Mouse (Mus musculus) G1E-ER4 (cell line): ENCODE data around the gene Map7d1. TPM values are rescaled to one million over a fixed set of nuclear protein-coding genes. Genes with fewer than 3 reads are reported as not detected.

Source experiments
- GATA1 ChIP-seq: IDR thresholded peaks from one replicate; pipeline ENCODE4 v1.8.0; 2012; ENCODE audit warnings: low read length, inconsistent platforms
- polyA plus RNA-seq: library from polyadenylated mRNA; stranded (reverse); fragments of >175 nt; gene quantifications from 2 replicates; pipeline ENCODE4 v1.2.3, GENCODE M21; 2012

Map7d1 gene
- polyA plus RNA-seq: 87.6 and 112 TPM in 2 replicates

DNA sequence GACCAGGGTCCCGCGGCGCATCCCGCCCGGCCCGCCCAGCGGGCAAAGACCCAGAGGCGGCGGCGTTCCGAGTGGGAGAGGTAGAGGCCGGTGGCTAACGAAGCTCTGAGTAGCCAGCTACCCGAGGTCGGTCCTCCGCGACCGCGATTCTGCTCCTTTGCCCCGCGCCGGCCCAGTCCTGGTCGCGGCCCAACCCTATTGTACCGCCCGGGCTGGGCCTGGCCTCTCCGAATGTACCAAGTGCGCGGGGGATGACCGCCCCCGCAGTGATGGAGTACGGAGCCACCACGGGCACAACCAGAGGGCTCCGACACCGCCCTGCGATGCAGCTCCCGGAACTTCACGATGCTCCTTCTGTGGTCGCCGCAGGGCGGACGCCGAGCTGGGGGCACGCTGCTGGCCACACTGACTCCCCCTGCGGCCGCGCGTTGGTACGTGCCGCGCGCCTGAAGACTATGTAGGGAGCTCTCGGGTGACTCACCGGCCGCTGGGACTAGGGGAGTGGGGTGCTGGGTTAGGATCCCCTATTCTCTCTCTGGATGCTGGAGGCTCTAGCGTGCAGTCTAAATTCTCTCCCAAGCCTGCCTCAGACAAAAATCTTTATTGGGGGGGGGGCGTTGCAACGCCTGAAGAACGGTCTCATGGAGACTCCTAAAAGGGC is at the start of gene Map7d1:
Map7d1 (minus strand) TSS at position 213 of the 661 bp plus-strand sequence.
- TF ChIP-seq GATA1: no peak

DNA sequence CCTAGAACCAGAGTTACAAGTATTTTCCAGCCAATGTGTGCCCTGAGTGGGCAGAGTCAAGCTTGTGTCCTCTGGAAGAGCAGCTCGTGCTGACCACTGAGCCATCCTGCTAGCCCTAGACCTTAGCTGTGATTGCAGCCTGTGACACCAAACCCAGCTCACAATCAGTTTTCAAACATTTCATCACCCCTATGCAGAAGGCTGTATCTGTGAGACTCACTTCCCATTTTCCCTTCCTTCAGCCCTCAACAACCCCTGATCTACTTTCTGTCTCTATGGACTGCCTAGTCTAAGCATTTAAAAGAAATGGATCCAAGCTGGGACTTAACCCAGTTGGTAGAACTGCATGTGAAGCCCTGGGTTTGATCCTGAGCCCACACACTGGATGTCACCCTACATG is 49.3 kb upstream of the Map7d1 start:
- no peak for TF ChIP-seq GATA1

DNA sequence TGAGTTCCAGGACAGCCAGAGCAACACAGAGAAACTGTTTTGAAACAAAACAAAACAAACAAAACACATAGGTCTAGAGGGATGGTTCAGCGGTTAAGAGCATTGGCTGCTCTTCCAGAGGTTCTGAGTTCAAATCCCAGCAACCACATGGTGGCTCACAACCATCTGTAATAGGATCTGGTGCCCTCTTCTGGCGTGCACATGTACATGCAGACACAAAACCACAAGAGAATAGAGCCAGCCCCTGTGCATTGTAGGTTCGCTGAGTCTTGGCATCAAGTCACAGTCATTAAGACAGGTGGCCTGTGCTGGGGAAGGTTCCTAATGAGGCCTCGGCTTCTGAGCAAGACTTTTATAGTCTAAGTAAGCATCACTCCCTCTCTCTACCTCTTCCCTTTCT is 47.7 kb upstream of the Map7d1 start:
- no peak for TF ChIP-seq GATA1

DNA sequence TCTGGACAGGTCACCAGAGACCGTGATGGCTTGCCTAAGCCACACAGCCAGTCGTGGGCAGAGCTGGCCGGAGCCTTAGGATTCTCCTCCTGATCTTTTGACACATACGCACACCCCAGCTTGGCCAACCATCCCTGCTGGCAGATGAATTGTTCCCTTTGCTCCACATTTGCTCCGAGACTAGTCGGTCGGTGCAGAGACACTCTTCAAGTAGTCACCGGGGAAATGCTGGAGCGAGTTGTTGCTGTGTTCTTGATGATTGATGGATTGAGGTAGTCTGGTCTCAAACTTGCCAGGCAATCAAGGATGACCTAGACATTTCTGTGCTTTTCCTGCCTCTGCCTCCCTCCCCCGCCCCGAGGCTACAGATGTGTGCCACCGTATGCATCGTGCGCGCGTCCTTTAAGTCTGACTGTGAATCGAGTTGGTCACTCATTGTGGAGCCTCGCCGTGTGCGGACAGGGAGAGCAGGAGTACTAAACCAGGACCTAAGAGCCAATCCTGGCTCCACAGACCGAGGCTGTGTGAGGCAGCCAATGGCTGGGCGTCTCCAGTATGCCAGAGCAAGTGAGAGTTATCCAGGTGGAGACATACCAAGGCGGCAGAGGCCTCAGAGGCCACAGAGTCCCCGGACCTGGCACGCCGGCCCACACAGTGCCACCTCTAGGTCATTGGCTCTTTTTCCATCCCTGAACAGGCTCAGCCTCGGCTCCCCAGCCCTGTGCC is 45.6 kb upstream of the Map7d1 start:
- TF ChIP-seq GATA1: no peak

DNA sequence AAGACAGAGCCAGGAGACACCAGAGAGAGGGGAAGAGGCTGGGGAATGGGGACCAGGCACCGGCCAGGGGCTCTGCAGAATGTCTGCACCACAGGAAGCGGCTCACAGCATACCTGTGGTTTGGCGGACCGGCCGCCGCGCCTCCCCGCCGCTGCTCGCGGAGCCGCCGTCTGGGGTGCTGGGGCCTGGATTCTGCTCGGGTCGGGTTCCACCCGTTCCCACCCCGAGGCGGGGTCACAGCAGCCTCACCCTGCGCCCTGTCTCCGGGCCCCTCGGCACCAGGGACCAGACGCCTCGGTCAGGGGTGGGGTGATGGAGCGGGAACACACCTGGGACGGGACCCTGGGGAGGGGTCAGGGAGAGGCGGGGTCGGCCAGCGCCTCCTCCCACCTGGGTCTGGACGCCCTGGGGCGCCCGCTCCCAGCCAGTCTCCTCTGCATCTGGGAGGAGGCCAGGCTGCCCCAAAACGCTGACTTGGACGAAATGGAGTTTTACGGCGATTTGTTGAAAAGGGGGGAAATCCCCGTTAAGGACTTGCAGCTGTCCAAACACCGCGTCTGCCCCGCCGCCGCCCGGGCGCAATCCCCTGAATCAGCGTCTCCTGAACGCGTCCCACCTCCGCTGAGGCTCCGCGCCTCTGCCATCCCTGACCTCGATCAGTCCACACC is 44.9 kb upstream of the Map7d1 start:
- no peak for TF ChIP-seq GATA1

DNA sequence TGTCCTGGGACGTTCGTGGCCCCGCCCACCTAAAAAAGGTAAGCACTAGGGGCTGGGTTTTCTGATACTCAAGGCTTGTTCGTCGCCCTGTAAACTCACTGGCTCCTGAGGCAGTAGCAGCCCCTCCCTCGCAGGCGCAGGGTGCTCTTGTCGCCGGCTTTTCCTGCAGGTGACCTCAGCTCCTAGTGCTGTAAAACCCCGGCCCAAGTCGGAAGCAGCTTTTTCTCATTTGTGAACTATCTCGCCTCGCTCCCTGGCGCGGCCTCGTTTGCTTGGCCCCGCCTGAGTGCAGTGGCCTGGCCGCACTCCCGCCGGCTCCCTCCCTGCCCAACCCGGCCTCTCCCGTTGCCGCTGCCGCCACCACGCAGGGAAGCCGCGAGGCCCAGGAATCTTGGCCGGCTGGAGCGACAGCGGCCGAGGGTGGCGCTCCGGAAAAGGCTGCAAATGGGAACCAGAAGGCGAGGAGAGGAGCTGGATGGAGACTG is 40.5 kb upstream of the Map7d1 start:
- no peak for TF ChIP-seq GATA1

DNA sequence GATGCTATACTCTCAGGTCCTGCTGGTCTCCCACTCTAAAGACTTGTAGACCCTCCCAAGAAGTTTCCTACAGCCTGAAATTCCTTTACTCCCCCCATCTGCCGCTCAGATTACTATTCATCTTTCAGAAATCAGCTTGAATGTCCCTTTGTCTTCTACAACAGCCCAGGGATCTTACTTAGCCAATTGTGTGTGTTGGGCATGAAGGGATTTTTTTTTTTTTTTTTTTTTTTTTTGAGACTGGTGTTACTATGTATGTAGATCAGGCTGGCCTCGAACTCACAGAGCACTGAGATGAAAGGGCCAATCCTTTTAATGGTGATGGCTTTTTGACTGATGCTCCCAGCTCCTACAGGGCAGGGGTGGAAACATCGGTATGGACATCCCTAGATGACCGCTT is 39.8 kb upstream of the Map7d1 start:
- no peak for TF ChIP-seq GATA1

DNA sequence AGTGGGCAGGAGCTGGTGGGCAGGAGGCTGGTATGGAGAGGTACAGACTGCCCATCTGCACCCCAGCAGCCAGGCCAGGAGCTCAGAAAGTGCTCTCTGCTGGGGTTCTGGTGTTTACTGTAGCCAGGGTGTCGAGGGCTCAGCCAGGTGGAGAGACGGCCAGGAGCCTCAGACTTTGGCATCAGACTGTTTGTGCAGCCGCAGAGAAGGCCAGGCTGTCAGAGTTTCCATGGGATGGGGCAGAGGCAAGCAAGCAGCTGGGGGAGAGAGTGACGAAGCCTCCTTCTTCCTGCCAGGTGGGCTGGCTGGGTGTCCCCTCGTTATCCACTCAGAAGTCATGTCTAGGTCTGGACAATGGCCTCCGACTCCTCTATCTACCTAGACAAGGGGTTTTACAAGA is 39.0 kb upstream of the Map7d1 start:
- no peak for TF ChIP-seq GATA1

DNA sequence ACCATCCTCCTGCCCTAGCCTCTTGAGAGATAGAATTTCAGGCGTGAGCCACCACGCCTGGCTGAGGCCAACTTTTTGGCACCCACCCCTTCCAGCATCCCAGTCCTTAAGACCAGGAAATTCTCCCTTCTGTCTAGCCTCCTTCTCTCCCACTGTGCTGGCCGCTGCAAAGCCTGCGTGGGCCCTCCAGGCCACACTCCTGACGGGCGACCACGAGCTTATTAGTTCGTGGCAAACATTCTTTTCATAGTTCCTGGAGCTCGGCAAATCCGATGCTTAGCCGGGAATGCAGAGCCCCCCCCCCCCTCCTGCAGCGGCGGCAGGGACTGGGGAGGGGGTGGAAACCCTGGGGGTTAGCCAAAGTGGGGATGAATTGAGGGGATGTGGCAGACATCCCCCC is 35.1 kb upstream of the Map7d1 start:
- no peak for TF ChIP-seq GATA1

DNA sequence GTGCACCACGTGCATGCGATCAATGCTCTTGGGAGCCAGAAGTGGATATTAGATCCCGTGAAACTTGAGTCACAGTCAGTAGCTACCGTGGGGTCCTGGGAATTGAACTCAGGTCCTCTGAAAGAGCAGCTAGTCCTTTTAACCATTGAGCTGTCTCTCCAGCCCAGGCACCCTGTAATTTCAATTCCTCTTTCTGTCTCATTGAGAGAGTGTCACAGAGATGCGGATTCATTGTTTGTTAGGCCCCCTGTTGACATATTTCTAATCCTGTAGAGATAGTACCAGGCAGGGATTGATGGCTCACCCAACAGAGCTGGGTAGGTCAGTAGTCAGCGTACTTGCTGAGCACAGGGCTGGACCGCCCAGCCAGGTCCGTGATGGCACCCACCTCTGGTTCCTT is 34.2 kb upstream of the Map7d1 start:
- no peak for TF ChIP-seq GATA1

DNA sequence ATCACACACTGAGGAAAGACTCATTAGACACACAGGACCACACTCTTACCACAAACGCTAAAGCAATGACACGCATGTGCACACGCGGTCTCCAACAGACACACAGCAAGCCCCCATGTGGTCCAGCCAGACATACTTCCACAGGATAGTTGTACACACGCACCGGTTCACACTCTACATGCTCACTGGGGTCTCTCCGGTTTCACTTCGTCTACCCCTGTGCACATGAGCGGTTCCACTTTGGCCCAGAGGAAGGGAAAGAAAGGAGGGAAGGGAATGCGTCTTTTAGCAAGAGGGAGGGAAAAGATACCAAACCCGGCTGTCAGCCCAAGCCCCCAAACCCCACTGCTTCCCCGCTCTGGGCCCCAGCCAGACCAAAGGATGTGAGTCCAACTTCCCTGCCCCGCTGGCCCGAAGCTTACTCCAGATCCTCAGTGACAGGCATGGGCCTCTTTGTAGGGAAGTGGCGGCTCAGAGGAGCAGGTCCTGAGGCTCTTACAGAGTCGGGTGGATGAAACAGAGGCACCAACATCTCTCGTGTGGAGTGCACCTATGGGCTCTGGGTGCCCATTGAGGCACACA is 32.0 kb upstream of the Map7d1 start:
- no peak for TF ChIP-seq GATA1

DNA sequence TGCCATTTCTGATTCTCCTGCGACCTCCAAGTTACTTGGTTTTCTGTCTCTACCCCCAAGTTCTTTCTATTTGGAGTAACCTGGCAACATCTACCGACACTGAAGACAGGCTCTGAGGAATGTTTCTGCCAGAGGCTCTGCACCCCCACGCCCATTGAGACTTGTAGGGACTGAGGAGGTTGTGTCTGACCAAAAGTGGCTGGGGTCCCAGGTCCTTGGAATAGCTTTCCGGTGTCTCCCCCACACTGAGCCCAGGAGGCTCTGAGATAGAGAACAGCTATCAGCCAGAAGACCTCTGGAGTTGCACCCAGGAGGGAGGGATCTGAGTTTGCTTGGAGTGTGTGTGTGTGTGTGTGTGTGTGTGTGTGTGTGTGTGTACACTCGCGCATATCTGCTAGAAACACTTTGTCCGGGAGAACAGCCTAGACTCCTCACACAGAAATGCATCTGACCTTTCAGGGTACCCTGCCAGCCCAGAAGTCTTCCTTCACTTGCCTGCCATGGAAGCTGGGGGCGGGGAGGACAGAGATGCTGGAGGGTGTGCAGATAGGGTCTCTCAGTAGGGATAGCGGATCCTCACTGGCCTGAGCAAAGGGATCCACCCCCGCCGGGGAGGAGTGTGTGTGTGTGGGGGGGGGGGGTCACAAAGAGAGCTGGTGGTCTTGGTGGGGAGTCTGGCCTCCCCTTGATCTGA is 31.3 kb upstream of the Map7d1 start:
- no peak for TF ChIP-seq GATA1

DNA sequence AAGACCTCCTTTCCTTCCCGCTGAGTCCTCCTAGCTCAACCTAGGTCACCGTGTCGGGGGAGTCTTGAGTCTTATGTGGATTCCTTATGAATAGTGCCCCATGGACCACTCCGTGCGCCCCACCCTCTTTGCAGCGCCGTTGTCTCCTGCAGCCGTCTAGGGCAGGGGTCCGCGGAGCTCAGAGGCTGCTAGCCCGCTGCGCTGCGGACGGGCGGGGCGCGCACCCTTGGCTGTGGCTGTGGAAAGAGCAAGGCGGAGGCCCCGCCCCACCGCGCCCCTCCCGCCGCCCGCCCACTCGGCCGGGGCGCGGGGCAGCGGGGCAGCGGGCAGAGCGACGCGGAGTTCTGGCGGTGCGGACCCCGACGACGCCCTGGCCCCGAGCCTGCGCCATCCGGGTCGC is 30.3 kb upstream of the Map7d1 start, which contains the start of gene Col8a2:
Col8a2 (plus strand) TSS at position 302 of the 400 bp plus-strand sequence.
- no peak for TF ChIP-seq GATA1

DNA sequence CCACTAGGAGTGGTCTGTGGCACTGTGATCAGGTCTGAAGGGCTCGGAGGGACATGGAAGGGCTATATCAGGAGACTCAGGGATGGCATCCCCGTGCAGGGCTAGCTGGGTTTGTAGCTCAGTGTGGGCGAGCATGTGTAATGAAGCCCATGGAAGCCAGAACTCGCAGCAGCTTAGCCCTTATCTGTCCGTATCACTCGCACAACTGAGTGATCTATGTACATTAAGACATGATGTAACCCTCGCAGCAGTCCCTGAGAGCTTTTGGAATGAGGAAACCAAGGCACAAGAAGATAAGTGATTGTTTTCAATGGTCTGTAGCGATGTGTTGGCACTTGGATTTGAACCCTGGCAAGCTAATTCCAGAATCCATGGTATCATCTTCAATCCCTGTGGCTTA is 27.4 kb upstream of the Map7d1 start:
- TF ChIP-seq GATA1: no peak

DNA sequence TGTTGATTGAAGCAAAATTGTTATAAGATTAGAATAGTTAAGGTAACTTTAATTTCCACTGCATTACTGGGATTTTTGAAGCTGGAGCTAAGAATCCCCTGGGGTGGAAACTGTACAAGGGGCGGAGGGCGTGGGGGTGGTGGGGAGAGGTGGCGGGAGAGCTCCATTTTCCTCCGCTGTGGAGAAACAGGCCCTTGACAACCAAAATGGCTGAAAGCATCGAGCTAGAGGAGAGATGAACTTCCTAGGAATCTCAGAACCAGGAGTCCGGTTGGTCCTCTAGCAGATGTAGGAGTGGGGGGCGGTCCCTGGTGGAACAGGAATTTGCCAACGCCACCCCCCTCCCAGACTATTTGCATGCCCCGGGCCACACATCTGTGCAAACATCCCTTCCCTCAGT is 25.6 kb upstream of the Map7d1 start:
- TF ChIP-seq GATA1: no peak
